Mouse (Mus musculus): ENCODE measurements at regions not wholly inside any gene's neighbourhood (a gene's known extent, or its start where the extent isn't known, plus 50 kb on each side); places are given as distances from the start of the nearest gene placed in this dataset.

- no peak for DNase-seq (ENCODE audit: low spot score in 2 of 2)
These were observed 54.9 kb upstream of the Gm45716 start for GRCm38 (mm10) chr11:90132579-90132978.

GRCm38 (mm10) chr11:90136307-90136706, 51.2 kb upstream of the Gm45716 start:
- DNase-seq (ENCODE audit: low spot score in 2 of 2), result no peak

Measured in frontal cortex, postnatal 10 days (tissue).